Mouse (Mus musculus) cortical plate, adult 2 months (tissue): Measurements from ENCODE around the gene Adk. TPM values are rescaled to one million over a fixed set of nuclear protein-coding genes. Genes with fewer than 3 reads are reported as not detected.
"Not testable (repeated sequence)": the region's sequence is repeated elsewhere in the genome, so short reads cannot be mapped to it uniquely, and the experiment has no call there.

ENCODE experiments used
- H3K27ac ChIP-seq: fragments of 200-500 bp; 2 replicates; pipeline ENCODE4 v1.5.1; 2012; ENCODE audit warnings: low read length, control low read depth, inconsistent platforms; ENCODE audit not compliant: insufficient read depth
- H3K4me1 ChIP-seq: fragments of 200-500 bp; 2 replicates; pipeline ENCODE4 v1.6.1; 2011; ENCODE audit warnings: low read length; ENCODE audit not compliant: control insufficient read depth, insufficient read depth
- H3K4me3 ChIP-seq: fragments of 200-500 bp; 2 replicates; pipeline ENCODE4 v1.5.1; 2011; ENCODE audit warnings: mild to moderate bottlenecking, low read length, control low read depth; ENCODE audit not compliant: insufficient read depth
- CTCF ChIP-seq: fragments of 200-500 bp; IDR thresholded peaks from 2 replicates; pipeline ENCODE4 v1.5.1; 2011; ENCODE audit warnings: mild to moderate bottlenecking, control low read depth, low read length; ENCODE audit not compliant: insufficient read depth; ENCODE audit errors: extremely low read depth
- POLR2A ChIP-seq: fragments of 200-500 bp; IDR thresholded peaks from 2 replicates; pipeline ENCODE4 v1.6.1; 2011; ENCODE audit warnings: mild to moderate bottlenecking, low read length, control low read depth; ENCODE audit not compliant: insufficient read depth; ENCODE audit errors: extremely low read depth
- polyA plus RNA-seq: library from polyadenylated mRNA; depleted of rRNA; stranded (reverse); fragments of >200 nt; gene quantifications from 2 replicates; pipeline ENCODE4 v1.2.3, GENCODE M21; 2012; rRNA removed

The Adk gene
- polyA plus RNA-seq, 1 experiment = 65.2 TPM

- Histone ChIP-seq H3K4me1 (no peaks in the 10 kb centered on the region), H3K4me3 (no peak overlapping the region), H3K27ac (no peak overlapping the region)
- TF ChIP-seq CTCF = no peak
- no peak for TF ChIP-seq POLR2A
These were observed 431.8 kb downstream of the Adk start for GRCm38 (mm10) chr14:21484199-21484598.

DNA sequence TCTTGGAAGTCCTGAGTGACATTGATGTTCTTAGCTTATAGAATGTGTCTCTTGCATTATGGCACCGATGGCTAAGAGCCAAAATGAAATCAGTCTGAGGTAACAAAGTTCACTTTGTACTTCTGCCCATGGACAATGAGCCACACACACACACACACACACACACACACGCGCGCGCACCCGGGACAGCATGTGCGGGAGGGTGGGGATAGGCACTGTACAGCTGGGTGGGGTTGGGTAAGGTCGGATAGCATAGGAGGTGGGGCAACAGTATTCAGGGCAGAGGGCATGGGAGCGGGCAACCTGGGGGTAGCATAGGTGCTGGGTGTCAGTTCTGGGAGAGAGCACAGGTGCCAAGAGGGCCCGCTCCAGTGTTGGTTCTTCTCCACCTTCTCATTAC is 432.3 kb downstream of the Adk start:
- Histone ChIP-seq H3K4me3 (no peak overlapping the region), H3K27ac (no peak overlapping the region), H3K4me1 (no peaks in the 10 kb centered on the region)
- TF ChIP-seq CTCF = no peak
- TF ChIP-seq POLR2A = no peak

DNA sequence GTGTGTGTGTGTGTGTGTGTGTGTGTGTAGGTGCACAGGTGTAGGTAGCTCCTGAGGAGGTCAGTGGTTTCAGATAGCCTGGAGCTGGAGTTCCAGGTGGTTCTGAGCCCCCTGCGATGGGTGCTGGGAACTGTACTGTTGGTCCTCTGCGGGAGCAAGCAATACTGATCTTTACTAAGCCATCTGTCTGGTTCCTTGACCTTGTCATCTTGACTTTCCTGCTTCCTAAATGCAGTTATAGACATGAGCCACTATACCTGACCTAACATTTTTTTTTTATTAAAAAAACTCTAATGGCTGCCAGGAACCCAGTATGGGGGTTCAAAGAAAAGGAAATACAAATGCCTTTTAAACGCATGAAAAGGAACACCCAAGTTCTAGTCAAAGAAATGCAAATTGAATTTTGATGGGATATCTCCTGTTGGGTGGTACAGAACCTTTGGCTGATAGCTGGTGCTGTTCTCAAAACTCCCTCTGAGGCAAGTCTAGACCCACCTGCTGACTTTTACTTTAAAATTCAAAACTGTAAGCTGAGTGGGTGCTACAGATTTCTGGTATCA is 433.7 kb downstream of the Adk start:
- no peaks in the 10 kb centered on the region for H3K4me1 ChIP-seq
- H3K4me3 ChIP-seq = no peak overlapping the region
- TF ChIP-seq POLR2A (no peak), CTCF (no peak)
- H3K27ac ChIP-seq = no peak overlapping the region

DNA sequence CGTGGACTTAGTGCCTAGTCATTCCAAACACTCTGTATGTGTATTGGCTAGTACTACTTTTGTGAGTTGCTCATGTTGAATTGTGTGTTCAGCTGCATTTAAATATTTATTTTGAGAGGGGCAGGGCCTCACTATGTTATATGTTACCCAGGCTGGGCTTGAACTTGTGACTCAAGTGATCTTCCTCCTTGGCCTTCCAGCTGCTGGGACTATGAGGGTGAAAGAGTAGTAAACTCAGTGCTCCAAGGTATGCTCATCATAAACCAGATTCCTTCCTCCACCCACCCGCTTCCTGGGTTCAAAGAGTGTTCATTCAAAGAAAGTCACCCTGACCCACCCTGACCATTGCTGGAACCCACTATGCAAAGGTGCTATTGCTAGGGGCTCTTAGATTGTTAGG is 434.8 kb downstream of the Adk start:
- not testable (repeated sequence) for H3K4me3 ChIP-seq, H3K4me1 ChIP-seq, H3K27ac ChIP-seq

DNA sequence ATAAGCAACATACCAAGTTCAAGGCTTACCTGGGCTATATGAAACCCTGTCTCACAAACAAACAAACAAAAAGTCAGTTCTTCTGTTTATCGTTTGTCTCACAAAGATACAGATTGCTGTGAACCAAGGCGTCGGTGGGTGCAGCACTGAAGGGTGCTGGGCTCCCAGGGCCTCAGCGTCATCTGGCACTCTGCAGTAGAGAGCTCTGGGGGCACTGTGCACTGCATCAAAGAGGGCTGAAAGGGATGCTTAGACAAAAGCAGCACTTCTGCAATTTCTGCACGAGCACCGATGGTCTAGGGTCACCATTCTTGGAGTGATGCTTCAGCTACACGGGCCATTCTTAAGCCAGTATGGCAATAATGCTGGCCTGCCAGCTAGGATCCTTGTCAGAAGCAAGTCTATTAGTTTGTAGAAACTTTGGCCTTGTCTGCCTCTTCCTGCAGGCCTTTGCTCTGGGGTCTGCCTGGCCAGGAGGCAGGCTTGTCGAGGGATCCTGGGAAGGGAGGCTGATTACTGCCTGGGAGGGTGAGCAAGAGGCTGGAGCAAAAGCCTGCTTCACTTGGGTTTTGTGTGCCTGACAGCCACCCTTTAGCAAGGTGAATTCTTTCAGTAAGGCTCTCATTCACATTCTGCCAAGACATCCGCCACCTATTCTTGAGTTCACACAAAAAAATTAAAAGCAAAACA is 436.2 kb downstream of the Adk start:
- H3K27ac ChIP-seq, H3K4me3 ChIP-seq, H3K4me1 ChIP-seq: not testable (repeated sequence)

DNA sequence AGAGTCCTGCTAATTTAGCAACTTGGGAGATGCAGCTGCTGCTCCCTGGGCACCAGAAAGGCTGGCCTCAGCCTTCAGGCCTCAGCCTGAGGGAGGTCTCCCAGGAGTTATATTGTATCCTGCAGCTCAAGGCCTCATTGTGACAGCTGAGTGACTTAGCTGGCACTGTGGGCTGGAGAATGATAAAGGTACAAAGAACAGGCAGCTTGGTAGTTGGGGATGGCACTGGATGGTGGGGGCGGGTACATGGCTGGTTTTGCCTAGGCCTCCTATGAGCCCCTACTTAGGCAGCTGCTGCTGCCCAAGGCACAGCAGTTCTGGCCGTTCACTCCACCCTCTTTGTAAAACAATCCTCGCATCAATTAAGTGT is 436.7 kb downstream of the Adk start:
- TF ChIP-seq CTCF (no peak), POLR2A (no peak)
- H3K27ac ChIP-seq = no peak overlapping the region

GRCm38 (mm10) chr14:21490141-21490540 is 437.8 kb downstream of the Adk start:
- H3K27ac ChIP-seq = no peak overlapping the region
- TF ChIP-seq POLR2A (no peak), CTCF (no peak)
- no peak overlapping the region for H3K4me3 ChIP-seq
- no peaks in the 10 kb centered on the region for H3K4me1 ChIP-seq

More for the DNA sequence above, 436.7 kb downstream of the Adk start:
- Histone ChIP-seq H3K4me1 (no peaks in the 10 kb centered on the region), H3K4me3 (no peak overlapping the region)

Other genes starting within 250 kb of the Adk start
- 4.2 and 5.2 TPM in 2 replicates for gene Plau, start 215.9 kb upstream of the Adk start, polyA plus RNA-seq
- gene Vcl, start 123.2 kb upstream of the Adk start, polyA plus RNA-seq = 31.7 and 32.9 TPM in 2 replicates
- gene Ap3m1, start 66 bp upstream of the Adk start, polyA plus RNA-seq = 64.9 and 65.8 TPM in 2 replicates